Mouse (Mus musculus): ENCODE measurements at regions not wholly inside any gene's neighbourhood (a gene's known extent, or its start where the extent isn't known, plus 50 kb on each side); places are given as distances from the start of the nearest gene placed in this dataset.

DNA sequence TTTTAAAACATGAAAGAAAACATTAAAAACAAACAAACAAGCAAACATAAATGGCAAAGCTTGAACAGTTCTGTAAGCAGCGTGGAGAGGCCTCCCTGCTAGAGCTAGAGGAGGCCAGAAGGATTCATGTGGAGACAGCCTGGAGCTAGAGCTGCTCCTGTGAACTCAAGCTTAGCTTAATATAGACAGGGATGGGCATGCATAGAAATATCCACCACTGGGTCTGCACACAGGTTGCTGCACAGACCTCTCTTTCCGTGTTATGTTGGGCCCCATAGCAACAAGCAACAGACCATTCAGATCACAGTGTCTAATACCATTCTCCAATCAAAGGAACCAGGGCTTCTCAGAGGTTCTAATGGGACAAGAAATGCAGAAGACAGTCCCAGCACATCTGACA is 122.9 kb upstream of the Magi3 start:
- CTCF ChIA-PET, result interaction anchor here (0.6 kb wide), 1 partner anchor 247 kb away, joined by 4 read pairs; no protein-coding TSS in a partner anchor

- CTCF ChIA-PET, result no interaction called here
Observed at GRCm38 (mm10) chr3:104342220-104342619, 122.0 kb upstream of the Magi3 start.

DNA sequence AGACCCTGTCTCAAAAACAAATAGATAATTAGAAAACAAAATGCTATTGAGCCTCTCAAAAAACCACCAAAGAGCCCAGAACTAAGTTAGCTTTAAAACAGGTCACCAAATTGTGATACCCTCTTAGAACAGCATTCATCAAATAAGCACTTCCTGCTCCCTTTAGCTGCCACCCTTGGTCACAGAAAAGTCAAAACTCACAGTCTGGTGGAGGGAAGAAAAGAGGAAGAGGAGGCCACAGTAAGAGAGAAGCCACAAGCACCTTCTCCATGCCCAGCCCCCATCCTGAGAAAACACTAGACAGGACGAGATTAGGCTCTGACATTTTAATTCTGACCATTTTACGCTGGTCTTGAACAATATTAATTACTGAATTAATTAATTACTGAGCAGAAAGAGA is 120.2 kb upstream of the Magi3 start:
- CTCF ChIA-PET, result no interaction called here

DNA sequence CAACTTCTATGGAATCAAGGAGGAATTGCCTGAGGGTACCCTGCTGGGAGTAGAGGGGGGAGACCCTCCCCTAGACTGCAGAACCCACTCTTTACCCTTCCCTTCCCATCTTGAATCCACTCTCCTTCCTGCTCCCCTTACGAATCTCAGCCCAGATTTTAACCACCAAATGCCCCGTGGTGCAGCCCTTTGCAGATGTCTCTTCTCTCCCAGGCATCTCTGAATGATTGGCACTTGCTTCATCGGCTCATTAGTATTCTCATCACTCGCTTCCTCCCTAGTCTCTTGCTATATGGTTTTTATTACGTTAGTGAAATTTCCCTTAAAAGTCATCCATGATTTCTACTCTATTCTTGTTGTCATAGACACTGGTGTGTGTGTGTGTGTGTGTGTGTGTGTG is 116.7 kb upstream of the Magi3 start:
- CTCF ChIA-PET, result no interaction called here

GRCm38 (mm10) chr3:104336308-104336707 is 116.1 kb upstream of the Magi3 start:
- CTCF ChIA-PET, result no interaction called here

- CTCF ChIA-PET, result no interaction called here
Observed at GRCm38 (mm10) chr3:104334760-104335159, 114.6 kb upstream of the Magi3 start.

GRCm38 (mm10) chr3:104333345-104333744 is 113.2 kb upstream of the Magi3 start:
- CTCF ChIA-PET, result no interaction called here

DNA sequence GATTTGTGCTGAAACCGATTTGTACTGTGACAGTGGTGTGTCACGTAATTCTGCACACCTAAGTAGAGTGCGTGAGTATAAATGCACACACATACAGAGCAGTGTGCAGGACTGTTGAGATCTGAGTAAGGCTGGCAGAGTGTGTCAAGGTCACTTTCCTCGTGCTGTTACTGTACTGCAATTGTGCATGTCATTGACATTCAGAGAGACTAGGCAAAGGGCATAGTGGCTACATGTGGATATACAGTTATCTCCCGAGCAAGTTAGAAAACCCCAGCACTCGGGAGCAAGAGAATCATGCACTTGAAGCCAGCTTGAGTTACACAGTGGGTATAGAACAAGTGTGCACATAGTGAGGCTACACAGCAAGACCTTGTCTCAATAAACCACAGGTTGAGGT is 110.5 kb upstream of the Magi3 start:
- CTCF ChIA-PET, result no interaction called here

DNA sequence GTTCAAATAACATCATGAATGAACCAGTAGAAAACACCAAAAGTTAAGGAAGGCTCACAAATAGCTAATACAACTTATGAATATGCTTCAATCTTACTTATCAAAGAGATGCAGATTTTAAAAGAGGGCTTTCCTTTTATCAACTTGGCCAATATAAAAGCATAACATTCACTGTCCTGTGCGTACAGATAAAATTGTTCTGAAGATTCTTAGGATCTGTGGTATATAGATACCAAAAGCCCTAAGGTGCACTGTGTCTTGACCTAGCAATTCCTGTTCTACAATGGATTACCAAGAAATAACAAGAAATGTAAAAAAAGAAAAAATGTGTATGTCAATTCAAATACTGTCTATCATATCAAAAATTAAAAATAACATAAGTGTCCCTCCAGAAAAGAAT is 107.7 kb upstream of the Magi3 start:
- CTCF ChIA-PET, result no interaction called here

DNA sequence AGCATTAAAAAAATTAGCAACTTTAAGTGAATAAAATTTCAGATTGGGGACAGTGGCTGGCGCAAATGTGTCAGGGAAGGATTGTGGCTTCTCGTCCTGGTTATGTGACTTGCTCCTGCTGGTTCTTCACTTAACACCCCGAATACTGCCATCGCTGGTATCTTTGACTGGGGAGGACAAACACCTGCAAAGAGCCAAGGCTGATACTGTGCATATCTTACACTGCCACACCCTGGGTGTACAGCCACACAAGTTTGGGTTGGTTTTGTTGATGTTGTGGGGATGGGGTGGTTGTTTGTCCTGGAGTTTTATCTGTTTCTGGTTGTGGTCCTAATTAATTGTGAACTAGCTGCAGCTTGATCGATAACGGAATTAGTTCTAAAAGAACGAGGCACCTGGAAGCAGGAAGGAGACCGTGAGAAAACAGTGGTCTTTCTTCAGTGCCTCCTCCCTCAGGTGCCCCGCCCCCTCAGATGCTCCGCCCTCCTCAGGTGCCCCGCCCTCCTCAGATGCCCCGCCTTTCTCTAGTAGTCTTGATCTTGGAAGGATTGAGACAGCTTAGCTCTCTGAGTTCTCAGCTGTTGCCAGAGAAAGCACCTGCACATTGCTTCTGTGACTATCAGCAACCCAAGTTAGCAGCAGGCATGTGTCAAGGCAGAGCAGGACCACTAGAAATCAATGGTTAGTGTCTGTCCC is 107.0 kb upstream of the Magi3 start:
- CTCF ChIA-PET, result no interaction called here

DNA sequence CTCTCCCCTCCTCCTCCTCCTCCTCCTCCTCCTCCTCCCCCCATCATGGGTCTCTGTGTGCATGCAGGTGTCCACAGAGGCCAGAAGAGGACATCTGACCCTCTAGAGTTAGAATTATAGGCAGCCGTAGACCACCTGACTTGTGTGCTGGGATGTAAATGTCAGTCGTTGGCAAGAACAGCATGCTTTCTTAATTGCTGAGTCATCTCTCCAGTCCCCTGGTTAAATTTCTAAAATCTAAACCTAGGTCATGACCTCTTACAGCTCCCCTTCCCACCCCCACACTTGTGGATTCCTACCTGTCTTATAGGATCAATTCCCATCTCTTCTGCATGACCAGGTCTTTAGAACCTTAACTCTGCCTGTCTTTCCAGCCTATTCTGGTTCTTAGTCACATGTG is 102.4 kb upstream of the Magi3 start:
- CTCF ChIA-PET, result no interaction called here

DNA sequence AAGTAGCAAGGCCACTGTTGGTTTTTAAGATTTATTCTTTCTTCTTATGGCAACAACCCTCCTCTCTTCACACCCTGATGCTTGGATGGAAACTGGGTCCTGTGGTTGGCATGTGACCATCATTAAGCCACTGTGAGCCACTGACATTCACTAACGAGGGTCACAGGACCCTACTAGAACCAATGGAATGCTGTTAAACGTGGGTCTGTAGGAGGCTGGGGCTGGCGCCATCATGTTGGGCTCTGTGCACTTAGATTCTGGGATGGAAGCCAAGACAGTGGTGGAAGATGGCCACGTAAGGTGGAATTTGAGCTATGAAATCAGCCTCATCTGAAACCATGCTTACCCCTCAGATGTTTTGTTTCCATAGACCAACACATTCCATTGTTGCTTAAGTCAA is 100.2 kb upstream of the Magi3 start:
- CTCF ChIA-PET, result no interaction called here

- CTCF ChIA-PET, result interaction anchor here (0.6 kb wide), 1 partner anchor 11 kb away, joined by 7 read pairs; no protein-coding TSS in a partner anchor
Observed at GRCm38 (mm10) chr3:104319377-104319776, 99.2 kb upstream of the Magi3 start.

- CTCF ChIA-PET, result no interaction called here
Observed at GRCm38 (mm10) chr3:104318911-104319310, 98.7 kb upstream of the Magi3 start.

GRCm38 (mm10) chr3:104317528-104317927 is 97.4 kb upstream of the Magi3 start:
- CTCF ChIA-PET, result no interaction called here

- CTCF ChIA-PET, result no interaction called here
Observed at GRCm38 (mm10) chr3:104313063-104313462, 92.9 kb upstream of the Magi3 start.

- CTCF ChIA-PET, result no interaction called here
Observed at GRCm38 (mm10) chr3:104306961-104307360, 86.8 kb upstream of the Magi3 start.

DNA sequence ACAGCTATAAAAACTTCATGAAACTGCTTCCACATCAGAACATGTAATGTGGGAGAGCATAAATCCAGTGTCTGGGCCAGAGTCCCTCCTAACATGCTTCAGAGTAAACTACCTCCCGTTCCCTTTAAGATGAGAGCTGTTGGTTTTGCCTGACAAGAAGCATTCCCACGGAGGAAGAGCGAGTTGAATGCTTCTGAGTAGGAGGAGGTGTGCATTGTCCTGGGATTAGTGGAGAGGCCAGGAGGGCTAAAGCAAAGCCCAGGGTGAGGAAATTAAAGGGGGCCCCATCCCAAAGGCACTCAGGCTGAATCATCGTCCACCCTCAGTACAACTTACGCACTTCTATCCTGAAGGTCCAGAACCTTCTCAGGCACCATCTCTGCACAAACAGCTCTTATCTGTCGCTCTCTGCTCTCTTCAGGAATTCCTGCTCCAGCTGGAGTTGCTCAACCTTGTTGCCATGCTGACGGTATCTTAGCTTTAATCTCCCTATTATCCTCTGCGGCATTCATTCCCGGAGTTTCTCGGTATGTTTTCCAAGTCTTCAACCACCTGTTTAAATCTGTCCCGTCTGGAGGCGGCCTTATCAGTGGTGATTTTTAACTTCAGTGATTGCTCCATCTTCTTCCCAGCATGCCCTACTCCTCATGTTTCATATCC is 85.9 kb upstream of the Magi3 start:
- CTCF ChIA-PET, result no interaction called here

DNA sequence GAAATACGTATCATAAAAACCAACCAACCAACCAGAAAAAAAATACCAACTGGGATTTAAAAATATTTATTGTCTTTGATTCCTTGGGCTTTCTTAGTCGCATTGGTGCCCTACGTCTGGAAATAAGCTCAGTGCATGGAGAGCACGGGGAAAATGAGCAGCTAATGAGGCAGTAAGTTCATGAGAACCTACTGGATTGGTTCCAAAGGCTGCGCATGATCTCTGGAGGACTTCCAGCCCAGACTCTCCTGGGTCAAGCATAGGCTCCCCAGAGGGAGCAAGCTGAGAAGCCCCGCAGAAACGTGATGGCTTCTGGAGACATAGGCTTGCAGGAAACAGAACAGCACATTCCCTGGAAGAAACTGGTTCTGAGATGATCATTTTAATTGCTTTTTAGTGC is 83.4 kb upstream of the Magi3 start:
- CTCF ChIA-PET, result no interaction called here

DNA sequence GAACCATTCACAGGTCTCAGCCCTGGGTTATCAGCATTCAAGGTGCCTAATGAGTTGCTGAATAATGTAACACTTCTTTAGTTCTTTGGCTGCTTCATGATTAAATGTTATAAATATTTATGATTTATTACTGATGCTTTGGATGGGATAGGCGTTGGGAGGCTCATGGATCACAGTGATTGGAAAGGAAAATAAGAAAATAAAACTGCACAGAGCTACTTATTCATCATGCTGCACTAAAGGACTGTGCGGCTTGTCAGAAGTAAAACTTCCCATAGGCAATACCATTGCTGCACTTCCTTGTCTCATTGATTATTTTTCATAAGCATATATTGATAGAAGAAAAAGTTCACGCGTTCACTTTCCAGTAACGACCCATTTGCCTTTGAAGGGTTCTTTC is 80.0 kb upstream of the Magi3 start:
- CTCF ChIA-PET, result no interaction called here

DNA sequence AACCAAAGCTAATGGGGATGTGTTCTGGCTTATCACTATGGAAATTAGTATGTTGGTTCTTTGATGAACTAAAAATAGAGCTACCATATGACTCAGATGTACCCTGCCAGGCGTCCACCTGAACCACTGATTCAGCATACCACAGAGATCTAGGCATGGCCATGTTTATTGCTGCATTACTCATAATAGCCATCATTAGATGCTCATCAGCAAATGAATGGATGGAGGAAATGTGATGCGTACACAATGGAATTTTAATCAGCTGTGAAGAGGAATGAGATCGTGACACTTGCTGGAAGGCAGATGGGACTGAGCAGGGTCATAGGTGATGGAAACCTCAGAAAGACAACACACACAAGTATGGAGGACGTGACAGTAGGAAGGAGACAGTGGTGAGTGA is 78.7 kb upstream of the Magi3 start:
- CTCF ChIA-PET, result no interaction called here

GRCm38 (mm10) chr3:104298409-104298808 is 78.2 kb upstream of the Magi3 start:
- CTCF ChIA-PET, result no interaction called here

DNA sequence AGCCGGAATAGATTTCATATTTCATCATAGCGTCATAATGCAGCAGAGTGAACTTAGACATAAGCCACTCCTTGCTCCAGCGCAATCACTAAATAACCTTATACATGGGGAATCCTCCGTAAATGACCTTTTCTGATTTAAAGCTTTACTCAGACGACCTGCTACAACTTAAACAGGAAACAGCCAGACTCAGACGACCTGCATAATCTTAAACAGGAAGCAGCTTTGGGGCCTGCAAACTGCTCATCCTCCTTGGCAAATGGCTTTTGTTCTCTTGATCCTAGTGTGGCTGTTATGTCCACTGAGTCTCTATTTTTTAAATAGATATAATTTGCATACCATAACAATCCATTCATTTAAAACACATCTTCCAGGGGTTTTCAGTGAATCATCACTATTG is 76.9 kb upstream of the Magi3 start:
- CTCF ChIA-PET, result no interaction called here

- CTCF ChIA-PET, result no interaction called here
Observed at GRCm38 (mm10) chr3:104295856-104296255, 75.7 kb upstream of the Magi3 start.

Measured in spleen, embryonic (tissue).